Mouse (Mus musculus) A20 (cell line): ENCODE measurements at regions not wholly inside any gene's neighbourhood (a gene's known extent, or its start where the extent isn't known, plus 50 kb on each side); places are given as distances from the start of the nearest gene placed in this dataset.

Experiments used
- DNase-seq: peaks from one replicate; pipeline ENCODE4 v3.0.0-alpha.2; 2011; ENCODE audit warnings: low read depth, low spot score

DNA sequence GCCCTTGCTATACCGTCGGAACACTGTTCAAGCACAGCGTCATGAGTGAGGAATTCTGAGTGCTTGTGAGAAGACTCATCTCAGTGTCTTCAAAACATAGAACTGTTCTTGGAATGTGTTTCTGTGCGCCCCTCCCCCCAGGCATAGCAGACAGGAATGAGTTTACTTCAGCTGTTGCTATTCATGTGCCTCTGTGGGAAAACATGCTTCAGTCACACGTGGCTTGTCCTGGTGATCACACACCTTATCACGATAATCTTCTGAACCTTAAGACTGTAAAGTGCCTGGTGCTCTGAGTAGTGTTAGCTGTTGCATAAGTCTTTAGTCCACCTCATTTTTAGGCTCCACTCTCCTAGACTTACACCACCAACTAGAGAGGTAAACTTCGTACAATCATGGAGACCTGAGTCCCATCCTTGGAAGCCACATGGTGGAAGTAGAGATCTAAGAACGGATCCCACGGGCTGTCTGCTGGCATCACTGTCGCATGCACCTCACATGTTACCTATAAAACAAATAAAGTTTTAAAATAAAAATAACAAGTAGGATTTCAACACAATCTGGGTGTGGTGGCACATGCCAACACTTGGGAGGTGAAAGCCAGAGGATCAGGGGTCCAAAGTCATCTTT, 1143.8 kb downstream of the 4930447A16Rik start:
- DNase-seq = no peak

DNA sequence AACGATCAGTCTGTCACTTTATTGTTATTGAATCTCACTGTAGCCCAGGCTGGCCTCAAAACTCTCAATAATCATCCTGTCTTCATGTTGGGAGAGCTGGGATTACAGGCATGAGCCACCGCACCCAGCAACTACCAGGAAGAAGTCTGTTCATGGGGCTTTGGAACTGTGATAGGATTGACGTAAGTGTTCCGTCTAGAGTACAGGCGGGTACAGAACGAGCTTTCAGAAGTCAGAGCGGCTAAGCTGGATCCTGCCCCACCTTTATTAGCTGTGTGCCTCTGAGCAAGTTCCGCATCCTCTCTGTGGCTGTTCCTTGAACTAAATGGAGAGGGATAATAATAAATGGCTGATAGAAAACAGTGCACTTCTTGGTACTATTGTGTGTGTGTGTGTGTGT, 1144.8 kb downstream of the 4930447A16Rik start:
- DNase-seq = no peak

DNA sequence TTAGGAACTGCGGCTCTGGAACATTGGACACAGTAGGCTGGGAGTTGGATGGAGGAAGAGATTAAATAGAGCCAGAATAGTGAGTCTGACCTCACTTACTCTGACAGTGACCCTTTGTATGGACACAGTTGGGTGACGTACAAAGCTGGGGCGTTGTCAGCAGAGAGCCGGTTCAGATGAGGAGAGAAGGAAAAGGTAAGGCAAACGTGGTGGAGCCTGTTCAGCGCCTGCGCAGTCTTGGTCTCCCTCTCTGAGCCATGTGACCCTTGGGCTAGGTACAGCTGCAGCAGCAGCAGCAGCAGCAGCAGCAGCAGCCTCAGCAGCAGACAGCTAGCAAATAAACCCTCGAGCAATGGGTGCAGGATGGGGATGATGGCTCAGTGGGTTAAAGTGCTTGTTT, 1145.4 kb downstream of the 4930447A16Rik start:
- no peak for DNase-seq

DNA sequence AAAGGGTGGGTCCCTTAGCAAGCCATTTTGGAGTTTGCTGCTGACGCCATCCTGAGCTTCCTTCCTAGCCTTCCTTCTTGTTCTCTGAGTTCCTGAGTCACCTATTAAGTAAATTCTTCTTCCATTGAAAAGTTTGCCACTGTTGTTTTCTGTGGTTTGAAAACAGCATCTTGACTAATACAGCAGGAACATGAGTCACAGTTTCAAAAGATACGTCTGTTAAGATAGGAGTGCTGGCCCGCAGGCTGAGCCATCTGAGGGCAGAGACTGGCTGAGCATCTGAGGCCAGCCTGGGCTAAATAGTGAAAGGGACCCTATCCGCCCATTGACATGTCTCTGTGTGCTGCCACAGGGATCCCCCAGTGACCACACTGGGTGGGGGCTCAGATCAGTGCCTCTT, 1147.3 kb downstream of the 4930447A16Rik start:
- no peak for DNase-seq

DNA sequence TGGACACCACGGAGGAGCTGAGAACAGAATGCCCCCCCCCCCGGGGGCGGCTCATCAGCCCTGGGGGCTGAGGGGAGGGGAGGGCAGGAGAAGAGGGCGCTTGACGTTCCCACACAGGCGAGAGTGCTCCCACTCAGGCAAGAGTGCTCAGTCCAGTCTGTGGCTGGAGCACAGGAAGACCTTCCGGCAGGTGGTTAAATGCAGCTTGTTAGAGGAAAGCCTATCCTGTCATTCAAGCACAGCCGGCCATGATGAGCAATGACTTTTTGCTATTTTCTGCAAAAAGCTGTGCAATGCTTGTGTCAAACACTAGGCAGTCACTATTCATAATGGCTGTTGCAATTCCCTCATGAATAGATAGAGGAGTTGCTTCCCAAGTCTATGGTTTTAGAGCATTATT, 1149.1 kb downstream of the 4930447A16Rik start:
- no peak for DNase-seq

DNA sequence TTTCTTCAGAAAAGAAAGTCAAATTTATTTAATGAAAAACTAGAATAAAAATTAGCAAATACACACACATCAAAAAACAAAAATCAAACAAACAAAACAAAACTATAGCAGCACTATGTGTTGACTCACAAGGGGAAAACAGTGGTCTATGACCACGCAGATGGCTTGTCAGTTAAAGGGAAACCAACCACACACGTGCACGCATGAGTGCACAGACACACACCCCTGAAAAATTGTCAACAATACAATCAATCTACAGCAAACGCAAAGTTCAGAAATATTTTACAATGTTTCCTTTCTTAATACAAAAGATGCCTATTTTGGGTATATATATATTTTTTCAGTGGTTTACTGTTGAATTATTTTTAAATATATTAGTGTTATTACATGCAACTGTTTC, 1149.9 kb downstream of the 4930447A16Rik start:
- DNase-seq = peak; percentile 77

DNA sequence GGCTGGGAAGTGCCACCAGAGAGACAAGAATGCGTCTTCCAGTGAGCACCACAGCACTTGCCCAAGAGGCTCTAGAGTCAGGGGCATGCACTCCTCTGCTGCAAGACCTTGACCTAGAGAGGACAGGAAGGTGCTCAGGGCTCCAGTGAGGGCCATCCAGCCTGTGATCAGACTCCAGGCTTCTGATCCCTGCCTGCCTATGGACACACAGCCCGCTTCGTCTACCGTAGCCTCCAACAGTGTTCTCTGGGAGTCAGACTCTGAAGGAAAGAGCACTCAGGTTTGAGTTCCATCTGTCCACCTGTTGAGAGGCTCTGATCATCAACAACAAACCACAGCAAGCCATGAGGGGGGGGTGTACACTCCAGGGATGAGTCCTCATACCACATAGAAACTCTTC, 1152.3 kb downstream of the 4930447A16Rik start:
- DNase-seq = no peak

DNA sequence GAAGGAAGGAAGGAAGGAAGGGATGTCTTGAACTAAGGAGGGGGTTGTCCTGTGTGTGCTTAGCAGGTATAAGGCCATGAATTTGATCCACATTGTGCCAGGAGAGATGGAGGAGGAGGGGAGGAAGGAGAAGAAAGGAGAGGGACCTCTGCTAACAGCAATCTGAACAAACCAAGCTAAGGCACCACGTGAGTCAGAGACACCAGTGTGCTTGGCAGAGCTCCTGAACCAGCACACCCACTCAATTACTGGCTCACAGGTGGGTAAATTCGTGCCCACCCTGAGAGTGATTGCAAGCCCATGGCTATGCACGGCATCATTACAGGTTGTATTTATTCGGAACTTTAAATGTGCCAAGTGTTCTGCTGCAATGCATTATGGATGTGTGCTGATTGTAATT, 1154.1 kb downstream of the 4930447A16Rik start:
- no peak for DNase-seq

DNA sequence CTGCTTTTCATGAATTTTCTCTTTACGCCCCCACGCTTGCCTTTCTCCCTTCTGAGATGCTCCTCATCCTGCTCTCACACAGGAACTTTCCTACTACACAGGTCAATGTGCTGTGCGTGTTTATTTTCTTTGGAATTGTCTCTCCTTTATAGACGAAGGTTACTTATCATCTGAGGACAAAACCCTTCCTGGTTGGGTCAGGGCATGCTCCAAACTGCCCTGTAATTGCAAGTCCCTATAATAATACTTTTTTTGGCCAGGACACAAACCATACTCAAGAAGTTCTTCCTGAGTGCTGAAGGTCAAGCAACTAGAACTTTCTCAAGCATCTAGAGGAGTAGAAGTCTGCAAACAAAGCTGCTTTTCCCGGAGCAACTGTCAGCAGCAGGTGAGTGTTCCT, 1158.1 kb downstream of the 4930447A16Rik start:
- DNase-seq = no peak

DNA sequence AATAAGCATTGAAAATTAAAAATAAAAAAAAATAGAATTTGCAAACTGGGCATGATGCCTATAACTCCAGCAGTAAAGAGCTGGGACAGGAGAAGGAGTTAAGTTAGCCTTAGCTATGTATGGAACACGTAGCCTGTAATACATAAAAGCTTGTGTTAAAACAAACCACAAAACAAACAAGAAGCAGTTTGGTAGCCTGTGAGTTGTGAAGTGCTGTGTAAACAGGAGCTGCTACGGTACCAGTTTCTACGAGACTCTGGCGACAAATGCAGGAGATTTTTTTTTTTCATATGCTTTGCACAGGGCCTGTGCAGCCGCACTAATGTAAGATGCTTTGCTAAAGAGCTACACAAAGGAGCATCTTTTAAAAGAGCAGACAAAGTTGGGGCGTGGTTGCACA, 1159.1 kb downstream of the 4930447A16Rik start:
- DNase-seq = no peak

DNA sequence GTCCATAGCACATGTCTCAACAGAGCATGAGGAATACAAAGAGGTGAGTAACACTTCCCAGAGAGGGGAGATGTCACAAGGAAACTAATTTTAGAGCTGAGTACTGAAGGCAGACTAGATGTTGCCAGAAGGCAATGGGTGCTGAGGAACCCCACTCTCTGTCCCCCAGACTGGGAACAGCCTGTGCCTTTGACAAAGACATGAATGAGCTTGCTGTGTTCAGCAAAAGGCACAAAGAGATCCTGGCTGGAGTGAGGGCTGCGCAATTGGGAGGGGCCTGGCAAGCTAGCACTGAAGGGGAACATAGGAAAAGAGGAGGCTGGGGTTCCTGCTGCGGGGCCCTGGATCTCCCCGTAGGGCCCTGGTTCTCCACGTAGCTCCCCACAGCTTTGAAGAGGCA, 1160.3 kb downstream of the 4930447A16Rik start:
- DNase-seq = no peak

DNA sequence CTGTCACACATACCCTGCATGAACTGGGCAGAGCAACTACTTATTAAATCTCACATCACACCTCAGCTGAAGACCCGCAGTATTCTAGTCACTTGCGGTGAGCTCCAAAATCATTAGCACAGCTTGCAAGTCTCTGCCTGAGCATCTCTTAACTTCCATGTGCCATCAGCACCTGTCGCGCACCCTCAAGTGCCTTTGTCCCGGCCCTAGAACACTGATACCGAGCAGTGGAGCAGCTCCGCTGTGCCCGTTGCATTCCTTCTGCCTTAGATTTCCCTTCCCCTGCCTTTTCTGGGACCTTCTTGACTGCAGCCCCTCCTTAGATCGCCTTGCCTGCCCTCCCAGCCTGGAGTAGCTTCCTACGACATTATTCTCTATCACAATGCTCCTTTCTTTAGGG, 1161.2 kb downstream of the 4930447A16Rik start:
- DNase-seq = no peak

DNA sequence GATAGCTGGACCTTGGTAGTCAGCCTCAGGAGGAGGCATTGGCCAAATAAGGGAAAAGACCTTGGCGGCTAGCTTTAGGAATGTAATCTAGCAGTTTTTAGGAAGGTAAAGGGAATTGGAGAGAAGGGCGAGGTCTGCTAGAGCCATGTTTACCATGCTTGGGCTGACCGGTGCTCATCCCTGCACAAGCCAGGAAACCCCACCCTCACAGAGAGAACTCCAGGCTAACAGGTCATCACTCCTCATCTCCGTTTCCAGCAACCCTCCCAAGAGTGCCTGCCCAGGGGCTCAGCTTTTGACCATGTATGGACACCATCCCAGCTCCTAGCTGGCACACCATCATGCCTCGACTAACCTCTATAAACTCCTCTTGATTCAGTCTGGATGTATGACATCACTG, 1162.9 kb downstream of the 4930447A16Rik start:
- no peak for DNase-seq

DNA sequence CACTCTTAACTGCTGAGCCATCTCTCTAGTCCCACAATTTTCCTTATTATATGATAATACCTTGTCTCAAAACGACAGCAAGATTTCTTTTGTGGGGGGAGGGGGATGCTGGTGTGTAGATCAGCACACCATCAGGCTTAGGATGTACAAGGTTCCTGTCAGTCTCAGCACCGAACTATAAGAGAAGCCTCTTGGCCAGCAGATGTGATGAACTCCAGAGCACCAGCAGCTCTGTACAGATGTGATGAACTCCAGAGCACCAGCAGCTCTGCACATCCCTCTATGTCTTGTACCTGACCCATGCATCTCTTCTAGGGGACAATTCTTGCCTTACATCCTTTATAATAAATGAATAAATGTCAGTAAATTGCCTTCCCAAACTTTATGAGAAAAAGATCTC, 1163.7 kb downstream of the 4930447A16Rik start:
- DNase-seq = no peak

DNA sequence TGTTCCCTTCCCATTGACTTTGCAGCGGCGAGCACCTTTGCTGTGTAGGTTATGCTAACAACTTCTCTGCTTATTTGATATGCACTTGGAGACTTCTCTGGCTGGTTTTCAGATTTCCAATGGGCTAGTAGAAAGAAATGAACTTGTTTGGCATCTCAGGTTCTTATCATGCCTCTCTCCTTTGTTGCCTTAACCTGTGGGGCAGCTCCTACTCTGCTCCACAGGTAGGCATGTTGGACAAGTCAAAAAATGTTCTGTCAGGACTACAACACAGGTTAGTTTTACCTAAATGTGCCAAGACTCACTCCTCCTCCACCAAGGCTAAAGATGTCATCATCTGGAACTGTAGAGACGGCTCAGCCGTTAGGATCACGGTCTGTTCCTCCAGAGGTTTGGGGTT, 1164.3 kb downstream of the 4930447A16Rik start:
- DNase-seq = no peak

DNA sequence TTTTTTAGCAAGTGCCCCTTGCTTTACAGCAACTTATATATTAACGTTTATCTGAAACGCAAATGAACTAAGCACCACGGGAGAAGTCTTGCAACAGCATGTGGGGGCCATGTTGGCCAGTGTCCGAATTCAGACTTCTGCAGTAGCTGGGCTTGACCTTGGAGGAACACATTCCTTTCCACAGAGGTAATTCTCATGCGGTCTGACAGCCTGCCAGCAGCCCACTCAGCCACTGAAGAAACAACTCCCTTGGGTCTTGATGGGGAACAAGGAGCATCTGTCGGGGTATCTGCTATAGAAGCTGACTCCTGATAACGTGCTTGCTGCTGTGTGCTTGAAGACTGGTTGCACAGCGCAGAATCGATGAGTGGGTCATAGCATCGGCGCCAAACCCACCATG, 1168.7 kb downstream of the 4930447A16Rik start:
- no peak for DNase-seq

DNA sequence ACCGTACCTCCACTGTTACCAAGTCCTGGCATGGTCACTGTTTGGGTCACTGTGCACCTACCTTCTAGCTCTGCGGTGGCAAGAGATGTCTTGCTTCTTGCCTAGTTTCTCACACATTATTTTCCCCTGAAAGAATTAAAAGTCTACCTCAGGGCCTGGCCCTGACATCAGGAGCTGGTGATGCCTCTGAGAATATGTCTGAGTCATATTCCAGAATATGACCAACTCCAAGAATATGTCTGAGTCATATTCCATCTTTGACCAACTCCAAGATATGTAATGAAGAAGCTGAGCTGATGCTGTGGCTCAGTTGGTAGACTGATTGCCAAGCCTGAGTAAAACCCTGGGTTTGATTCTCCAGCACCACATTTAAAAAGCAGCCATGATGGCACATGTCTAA, 1169.4 kb downstream of the 4930447A16Rik start:
- DNase-seq = no peak

DNA sequence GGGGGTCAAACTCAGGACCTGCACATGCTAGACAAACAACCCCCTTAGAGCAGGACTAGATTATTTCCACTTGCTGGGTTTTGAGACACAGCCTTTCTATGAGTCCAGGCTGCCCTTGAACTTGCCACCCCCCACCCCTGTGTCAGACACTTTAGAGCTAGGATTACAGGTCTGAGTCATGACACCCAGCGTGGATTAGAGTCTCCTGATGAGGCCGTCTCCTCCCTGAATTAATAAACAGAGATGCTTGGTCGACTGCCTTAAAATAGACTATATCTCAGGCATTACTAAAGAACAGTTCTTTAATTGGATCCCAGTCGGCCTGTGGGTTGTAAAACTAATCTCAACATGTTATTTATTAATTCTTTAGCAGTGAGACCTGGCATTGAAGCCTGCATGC, 1170.5 kb downstream of the 4930447A16Rik start:
- no peak for DNase-seq

DNA sequence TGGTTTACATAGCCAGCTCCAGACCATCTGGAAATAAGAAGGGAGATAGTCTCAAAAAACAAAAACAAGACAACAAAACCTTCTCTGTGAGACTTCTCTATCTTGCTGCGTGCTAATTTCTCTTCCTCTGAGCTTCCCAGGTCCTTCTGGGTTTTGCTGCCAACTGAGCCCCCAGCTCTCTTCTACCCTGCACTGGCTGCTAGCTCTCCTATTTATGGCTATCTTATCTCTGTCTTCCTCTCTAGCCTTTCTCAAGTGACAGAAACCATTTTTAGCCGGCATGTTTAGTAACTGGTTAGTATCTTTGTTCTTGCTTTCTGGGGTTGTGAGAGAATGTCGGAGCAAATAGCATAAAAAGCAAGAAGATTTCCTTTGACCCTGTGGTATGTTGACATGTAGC, 1172.1 kb downstream of the 4930447A16Rik start:
- no peak for DNase-seq

DNA sequence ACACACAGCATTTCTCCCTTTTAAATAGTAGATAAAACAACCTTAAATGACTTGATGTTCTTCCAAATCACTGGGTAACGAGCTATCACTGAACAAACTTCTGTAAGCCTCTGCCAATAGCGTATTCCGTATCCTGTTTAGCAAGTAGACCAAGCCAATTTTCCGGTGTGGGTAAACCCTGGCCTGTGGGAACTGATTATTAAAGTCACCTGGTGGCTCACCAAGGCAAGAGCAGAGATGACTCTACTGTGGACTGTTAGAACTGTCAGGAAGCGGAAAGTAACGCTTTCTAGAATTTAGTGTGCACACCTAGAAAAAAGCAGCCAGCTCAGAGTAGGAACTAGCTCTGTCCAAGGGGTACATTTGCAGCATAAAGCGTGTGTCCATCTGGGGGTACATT, 1176.1 kb downstream of the 4930447A16Rik start:
- DNase-seq = peak; percentile 19

DNA sequence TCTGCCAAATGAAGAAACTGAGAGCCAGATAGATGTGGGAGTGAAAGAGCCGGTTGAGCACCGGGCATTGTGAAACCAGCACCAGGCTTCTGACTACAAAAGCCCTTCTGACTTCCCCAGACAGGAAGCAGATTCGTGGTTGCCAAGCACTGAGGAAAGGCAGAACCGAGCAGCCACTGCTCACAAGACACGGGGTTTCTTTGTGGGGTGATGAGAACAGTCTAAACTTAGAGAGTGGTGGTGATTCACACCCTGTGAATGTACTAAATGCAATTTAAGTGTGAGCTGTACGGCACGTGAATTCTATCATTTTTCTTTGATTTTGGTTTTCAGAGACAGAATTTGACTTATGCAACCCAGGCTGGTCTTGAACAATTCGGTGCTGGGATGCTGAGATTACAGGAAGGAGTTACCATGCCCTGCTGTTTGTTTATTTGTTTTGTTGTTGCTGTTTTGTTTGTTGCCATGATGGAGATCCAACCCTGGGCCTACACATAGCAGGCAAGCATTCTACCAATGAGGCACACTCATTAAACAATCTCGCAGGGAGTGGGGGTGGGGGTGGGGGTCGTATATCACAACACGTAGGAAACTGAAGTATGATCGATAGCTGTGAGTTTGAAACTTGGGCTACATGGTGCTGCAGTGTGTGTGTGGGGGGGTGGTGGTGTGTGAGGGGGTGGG, 1177.0 kb downstream of the 4930447A16Rik start:
- peak; percentile 76 for DNase-seq

DNA sequence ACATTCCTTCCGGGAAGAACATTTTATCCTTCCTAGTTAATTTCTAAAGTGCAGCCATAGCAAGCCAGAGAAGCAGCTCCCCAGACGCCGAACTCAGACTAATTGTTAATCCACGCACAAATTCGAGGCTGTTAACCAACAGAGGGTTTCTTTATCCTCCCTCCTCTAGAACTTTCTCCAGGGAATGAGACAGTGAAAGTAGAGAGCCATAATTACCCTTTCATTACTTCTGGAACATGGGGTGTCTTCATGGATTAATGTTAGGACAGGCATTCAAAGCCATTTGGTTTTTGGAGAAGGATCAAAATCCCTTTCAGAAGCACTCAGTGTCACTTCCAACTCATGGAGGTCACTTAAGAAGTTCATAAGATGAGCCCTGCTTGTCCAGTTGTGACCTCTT, 1178.6 kb downstream of the 4930447A16Rik start:
- DNase-seq = no peak

DNA sequence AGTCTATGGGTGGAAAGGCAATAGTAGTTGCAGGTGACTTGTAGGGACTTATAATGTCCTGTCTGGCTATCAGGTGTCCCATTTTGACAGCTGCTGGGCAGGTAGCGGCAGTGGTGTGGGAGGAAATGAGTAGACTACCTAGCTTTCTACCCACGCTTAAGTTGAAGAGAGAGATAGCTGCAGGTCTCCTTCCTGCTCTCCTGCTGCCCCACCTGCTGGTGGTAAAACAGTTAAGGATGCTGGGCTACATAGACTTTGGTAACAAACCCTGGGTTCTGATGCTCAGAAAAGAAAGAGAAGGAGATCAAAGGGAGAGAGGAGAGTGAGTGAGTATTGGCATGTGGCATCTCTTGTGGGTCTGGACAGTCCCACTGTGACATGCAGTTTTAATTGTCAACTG, 1182.0 kb downstream of the 4930447A16Rik start:
- DNase-seq = peak; percentile 69
